Mouse (Mus musculus) liver, embryonic 15.5 days (tissue): ENCODE results near the gene Aamp. TPM values are rescaled to one million over a fixed set of nuclear protein-coding genes. Genes with fewer than 3 reads are reported as not detected.
A peak's percentile ranks its signal among the peaks of the same experiment; 100 is the strongest.

Experiments
- ATAC-seq: fragments of 200-750 bp; cut with Nextera tagmentation; 2 replicates; pipeline ENCODE4 v1.8.0; 2017; ENCODE audit warnings: moderate number of reproducible peaks, mild to moderate bottlenecking, moderate library complexity; ENCODE audit not compliant: insufficient read depth
- H3K27ac ChIP-seq: fragments of 300-500 bp; sonication (generic); replicated peaks from 2 replicates; pipeline ENCODE4 v1.5.1; 2015; ENCODE audit warnings: mild to moderate bottlenecking, inconsistent platforms
- H3K27me3 ChIP-seq: fragments of 300-500 bp; sonication (generic); 2 replicates; pipeline ENCODE4 v1.6.1; 2015; ENCODE audit warnings: mild to moderate bottlenecking, inconsistent platforms
- H3K36me3 ChIP-seq: fragments of 300-500 bp; sonication (generic); replicated peaks from 2 replicates; pipeline ENCODE4 v1.6.1; 2015; ENCODE audit warnings: moderate library complexity, mild to moderate bottlenecking, inconsistent platforms
- H3K4me1 ChIP-seq: fragments of 300-500 bp; sonication (generic); replicated peaks from 2 replicates; pipeline ENCODE4 v1.6.1; 2015; ENCODE audit warnings: inconsistent platforms
- H3K4me2 ChIP-seq: fragments of 300-500 bp; sonication (generic); 2 replicates; pipeline ENCODE4 v1.6.1; 2015; ENCODE audit warnings: moderate library complexity, mild to moderate bottlenecking, inconsistent platforms
- H3K4me3 ChIP-seq: fragments of 300-500 bp; sonication (generic); replicated peaks from 2 replicates; pipeline ENCODE4 v1.5.1; 2015; ENCODE audit warnings: mild to moderate bottlenecking, inconsistent platforms
- H3K9ac ChIP-seq: fragments of 300-500 bp; sonication (generic); 2 replicates; pipeline ENCODE4 v1.6.1; 2015; ENCODE audit warnings: moderate library complexity, mild to moderate bottlenecking, inconsistent platforms
- H3K9me3 ChIP-seq: fragments of 300-500 bp; sonication (generic); replicated peaks from 2 replicates; pipeline ENCODE4 v1.6.1; 2016; ENCODE audit warnings: inconsistent platforms
- WGBS: fragments of 180-500 bp; shearing (Covaris S2); methylation state at CpG from one replicate; pipeline ENCODE4 v1.1.7; 2015; ENCODE audit warnings: mixed read lengths; ENCODE audit not compliant: insufficient replicate concordance; 5-methylcytosine and 5-hydroxymethylcytosine counted together
- polyA plus RNA-seq: library from polyadenylated mRNA; unstranded; fragments of >200 nt; fragmentation: Nextera tagmentation; extraction: Ambion mirVana; gene quantifications from 2 replicates; pipeline ENCODE4 v1.2.1, GENCODE M21; 2015

Aamp gene
- polyA plus RNA-seq, 1 experiment from 2014 or later, result 93.1 TPM

DNA sequence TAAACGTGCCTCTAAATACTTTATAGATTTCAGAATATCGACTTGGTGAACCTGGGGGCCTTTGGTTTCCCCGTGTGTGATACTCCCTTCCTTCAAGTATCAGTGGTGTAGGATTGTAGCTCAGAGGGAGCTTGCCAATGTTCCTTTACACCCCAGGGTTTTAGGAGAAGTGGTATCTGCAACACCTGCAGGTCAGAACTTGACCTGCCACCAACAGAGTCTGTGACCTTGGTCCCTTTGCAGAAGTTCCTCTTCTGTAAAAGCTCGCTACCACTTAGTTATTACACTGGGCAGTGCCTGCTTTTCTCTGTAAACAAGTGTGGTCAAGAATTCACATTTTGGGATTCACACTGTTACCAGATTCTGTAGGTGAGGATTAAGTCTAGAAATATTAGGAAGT is 34.4 kb downstream of the Aamp start:
- Histone ChIP-seq H3K36me3 (peaks cover 76% of the 10 kb centered on the region), H3K4me1 (peaks cover 34% of the 10 kb centered on the region), H3K27ac (peak overlapping the region; percentile 82), H3K9me3 (no peaks in the 10 kb centered on the region), H3K9ac (no peak overlapping the region), H3K27me3 (no peaks in the 10 kb centered on the region), H3K4me3 (no peak overlapping the region), H3K4me2 (0 out of 2 replicates have a peak overlapping the region, but pooled peaks have one; percentile 13)
- ATAC-seq, result no peak
- WGBS, result 72% methylated on average over 4 of the region's 4 CpGs

DNA sequence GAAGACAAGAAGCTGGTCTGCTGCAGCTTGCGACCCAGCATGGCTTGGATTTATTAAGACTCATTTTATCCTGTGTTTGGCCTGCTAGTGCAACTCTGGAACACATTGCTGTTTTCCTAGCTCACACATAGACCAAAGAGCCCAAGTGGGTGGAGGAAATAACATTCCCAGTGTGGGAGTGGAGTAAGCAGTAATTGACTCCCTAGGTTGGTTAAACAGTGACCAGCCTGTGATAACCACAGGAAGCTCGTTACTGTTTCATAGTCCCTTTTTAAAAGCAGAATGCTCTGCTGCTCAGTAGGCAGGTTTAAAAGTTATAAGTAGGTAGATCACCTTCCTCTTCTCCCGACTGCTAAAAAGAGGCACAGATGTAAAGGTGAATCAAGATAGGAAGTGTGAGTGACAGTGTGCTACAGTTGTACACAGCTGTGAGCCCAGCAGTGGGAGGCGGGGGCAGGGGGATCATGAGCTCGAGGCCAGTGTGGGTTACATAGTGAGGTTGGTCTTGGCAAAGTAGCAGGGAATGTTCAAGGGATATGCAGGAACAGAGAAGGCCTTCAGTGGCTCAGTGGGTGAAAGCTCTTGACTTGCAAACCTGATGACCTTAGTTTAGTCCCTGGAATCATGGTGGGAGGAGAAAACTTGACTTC is 35.1 kb downstream of the Aamp start:
- peaks cover 72% of the 10 kb centered on the region for H3K36me3 ChIP-seq
- peak overlapping the region; percentile 27; the same call in 1 of the 2 replicates for H3K4me2 ChIP-seq

DNA sequence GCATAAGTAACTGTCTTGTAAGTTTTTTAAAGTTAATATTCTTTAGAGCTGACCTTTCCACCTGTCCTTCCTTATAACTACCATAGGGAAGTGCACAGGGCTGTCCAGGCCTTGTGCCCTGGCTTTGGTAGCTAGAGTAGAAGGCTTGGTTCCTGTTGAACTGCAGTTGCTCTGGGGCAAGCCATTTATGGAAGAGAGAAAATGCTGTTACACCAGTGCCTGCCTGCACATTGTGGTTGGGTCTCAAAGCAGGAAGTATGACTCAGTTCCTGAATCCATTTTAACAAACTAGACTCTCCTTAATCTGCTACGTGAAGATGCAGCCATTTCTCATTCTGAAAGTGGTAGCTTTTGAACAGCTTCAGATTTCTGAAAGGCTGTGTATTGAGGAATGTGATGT is 35.7 kb downstream of the Aamp start:
- Histone ChIP-seq H3K9me3 (no peaks in the 10 kb centered on the region), H3K36me3 (peaks cover 65% of the 10 kb centered on the region), H3K9ac (no peak overlapping the region), H3K27ac (peak overlapping the region; percentile 82), H3K4me1 (peaks cover 44% of the 10 kb centered on the region), H3K27me3 (no peaks in the 10 kb centered on the region), H3K4me3 (no peak overlapping the region), H3K4me2 (no peak overlapping the region)
- WGBS, result 20% methylated on average over 1 of the region's 1 CpGs
- ATAC-seq, result peak; percentile 68

More for the DNA sequence above, 35.1 kb downstream of the Aamp start:
- H3K27ac ChIP-seq, result peak overlapping the region; percentile 82
- H3K4me1 ChIP-seq, result peaks cover 38% of the 10 kb centered on the region
- 41% methylated on average over 5 of the region's 5 CpGs for whole genome bisulfite sequencing
- peak; percentile 70 for ATAC-seq
- no peaks in the 10 kb centered on the region for H3K27me3 ChIP-seq
- H3K4me3 ChIP-seq, result no peak overlapping the region
- H3K9me3 ChIP-seq, result no peaks in the 10 kb centered on the region
- no peak overlapping the region for H3K9ac ChIP-seq

DNA sequence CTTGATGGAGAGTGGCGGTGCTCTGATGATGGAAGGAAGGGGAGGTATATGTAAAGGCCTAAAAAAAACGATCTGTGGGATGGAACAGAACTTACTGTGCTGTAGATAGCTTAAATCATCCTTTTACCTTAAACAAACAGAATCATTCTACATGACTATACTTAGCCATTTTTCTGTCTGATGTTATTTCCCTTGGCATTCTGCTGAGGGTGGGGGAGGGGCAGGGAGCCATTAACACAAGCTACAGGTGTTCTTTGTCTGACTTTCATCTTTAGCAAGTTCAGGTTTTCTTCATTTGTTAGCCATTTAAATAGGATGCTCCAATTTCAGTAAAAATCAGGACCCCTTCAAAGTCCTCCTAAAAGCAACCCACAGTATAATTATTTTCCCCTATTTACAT is 39.0 kb downstream of the Aamp start:
- H3K27ac ChIP-seq, result no peak overlapping the region
- WGBS, result 58% methylated on average over 2 of the region's 2 CpGs
- H3K4me1 ChIP-seq, result peaks cover 63% of the 10 kb centered on the region
- peaks cover 38% of the 10 kb centered on the region for H3K36me3 ChIP-seq
- no peak for ATAC-seq
- H3K27me3 ChIP-seq, result no peaks in the 10 kb centered on the region
- no peak overlapping the region for H3K4me2 ChIP-seq
- no peak overlapping the region for H3K4me3 ChIP-seq
- no peaks in the 10 kb centered on the region for H3K9me3 ChIP-seq
- no peak overlapping the region for H3K9ac ChIP-seq

DNA sequence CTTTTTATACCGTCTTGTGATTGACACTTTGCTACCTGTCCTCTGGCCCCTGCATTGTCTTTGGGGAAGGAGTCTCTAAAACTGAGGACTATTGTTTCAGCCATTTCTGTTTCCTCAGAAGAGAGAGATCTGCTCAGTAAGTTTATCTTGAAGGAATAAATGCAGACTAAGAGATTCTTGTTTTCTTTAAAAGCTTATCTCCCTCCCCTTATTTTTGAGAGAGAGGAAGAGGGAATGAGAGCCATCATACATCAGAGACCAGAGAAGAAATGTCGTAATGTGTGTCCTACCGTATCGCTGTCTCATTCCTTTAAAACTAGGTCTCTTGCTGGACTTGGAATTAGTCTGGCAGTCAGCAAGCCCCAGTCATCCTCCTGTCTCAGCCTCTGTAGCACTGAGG is 43.7 kb downstream of the Aamp start:
- peak overlapping the region; percentile 13; the same call in 1 of the 2 replicates for H3K4me2 ChIP-seq
- ATAC-seq, result no peak
- 47% methylated on average over 4 of the region's 4 CpGs for WGBS
- H3K9ac ChIP-seq, result no peak overlapping the region
- no peaks in the 10 kb centered on the region for H3K27me3 ChIP-seq
- peaks cover 72% of the 10 kb centered on the region for H3K4me1 ChIP-seq
- H3K36me3 ChIP-seq, result peaks cover 5% of the 10 kb centered on the region
- no peak overlapping the region for H3K4me3 ChIP-seq
- H3K9me3 ChIP-seq, result no peaks in the 10 kb centered on the region
- peak overlapping the region; percentile 58; the same call in 1 of the 2 replicates for H3K27ac ChIP-seq

DNA sequence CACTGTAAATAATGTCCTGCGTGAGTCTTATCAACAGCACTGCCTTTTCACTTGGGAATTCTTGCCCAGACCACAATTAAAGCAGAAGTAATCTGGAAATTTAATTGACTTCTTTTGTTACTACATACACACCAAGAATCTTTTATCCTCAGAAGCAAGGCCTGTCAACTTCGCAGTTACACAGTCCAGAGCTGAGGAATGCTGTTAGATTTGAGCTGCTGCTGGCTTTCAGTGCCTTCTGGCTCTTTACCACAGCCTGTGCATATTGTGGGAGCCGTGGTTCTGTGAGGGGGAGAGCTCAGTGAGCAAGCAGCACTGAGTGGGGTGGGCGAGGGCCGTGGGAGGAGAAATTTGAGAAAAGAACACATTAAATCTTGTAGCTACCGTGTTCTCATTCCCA is 44.2 kb downstream of the Aamp start:
- H3K27ac ChIP-seq, result peak overlapping the region; percentile 58; the same call in 1 of the 2 replicates
- H3K36me3 ChIP-seq, result peaks cover 3% of the 10 kb centered on the region; the same call in 1 of the 2 replicates
- H3K27me3 ChIP-seq, result no peaks in the 10 kb centered on the region
- peaks cover 72% of the 10 kb centered on the region for H3K4me1 ChIP-seq
- H3K4me3 ChIP-seq, result no peak overlapping the region
- peak overlapping the region; percentile 85; the same call in 1 of the 2 replicates for H3K4me2 ChIP-seq
- no peaks in the 10 kb centered on the region for H3K9me3 ChIP-seq
- no peak for ATAC-seq
- no peak overlapping the region for H3K9ac ChIP-seq
- WGBS, result 53% methylated on average over 6 of the region's 6 CpGs

DNA sequence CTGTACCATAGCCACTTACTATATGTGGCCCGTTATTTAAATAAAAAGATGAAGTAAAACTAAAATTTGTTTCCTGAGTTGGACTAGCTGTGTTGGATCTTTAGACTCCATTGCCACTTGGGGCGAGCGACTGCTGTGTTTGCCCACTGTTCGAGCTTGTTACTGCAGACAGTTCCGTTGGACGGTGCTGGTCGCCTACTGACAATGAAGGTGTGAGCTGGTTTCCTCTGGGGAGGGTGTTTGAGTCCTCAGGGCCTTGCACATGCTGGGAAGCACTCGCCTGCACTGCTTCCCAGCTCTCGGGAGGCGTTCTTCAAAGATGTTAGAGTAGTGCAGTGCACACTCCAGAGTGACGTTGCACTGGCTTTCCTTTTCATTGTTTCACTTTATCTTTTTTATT is 44.9 kb downstream of the Aamp start:
- Histone ChIP-seq H3K9ac (peak overlapping the region; percentile 93), H3K27me3 (no peaks in the 10 kb centered on the region), H3K27ac (peak overlapping the region; percentile 96), H3K9me3 (no peaks in the 10 kb centered on the region), H3K36me3 (peaks cover 3% of the 10 kb centered on the region; the same call in 1 of the 2 replicates), H3K4me3 (peak overlapping the region; percentile 92), H3K4me2 (peak overlapping the region; percentile 85), H3K4me1 (peaks cover 69% of the 10 kb centered on the region)
- WGBS, result 18% methylated on average over 11 of the region's 11 CpGs
- no peak for ATAC-seq

DNA sequence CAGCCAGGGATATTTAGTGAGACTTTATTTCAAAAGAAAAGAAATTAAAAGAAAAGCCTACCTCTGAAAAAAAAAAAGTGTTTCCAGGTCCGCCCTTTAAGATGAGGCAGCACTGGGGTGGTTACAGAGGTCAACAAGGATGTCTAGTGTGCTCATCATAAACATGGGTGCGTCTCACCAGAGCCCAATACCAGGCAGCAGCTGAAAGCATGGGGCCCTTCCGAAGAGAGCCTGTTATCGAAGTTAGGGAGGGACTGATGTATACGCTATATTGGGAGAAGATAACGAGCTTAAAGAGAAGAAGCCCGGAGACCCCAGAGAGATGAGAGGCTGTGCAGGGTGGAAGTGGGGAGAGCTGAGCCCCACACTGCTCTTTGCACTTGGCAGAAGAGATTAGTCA is 45.4 kb downstream of the Aamp start:
- Histone ChIP-seq H3K36me3 (peaks cover 3% of the 10 kb centered on the region; the same call in 1 of the 2 replicates), H3K27ac (peak overlapping the region; percentile 96), H3K4me3 (peak overlapping the region; percentile 92), H3K4me1 (peaks cover 66% of the 10 kb centered on the region), H3K4me2 (peak overlapping the region; percentile 85), H3K9ac (peak overlapping the region; percentile 93), H3K27me3 (no peaks in the 10 kb centered on the region), H3K9me3 (no peaks in the 10 kb centered on the region)
- peak; percentile 47 for ATAC-seq
- 6% methylated on average over 7 of the region's 7 CpGs for WGBS

DNA sequence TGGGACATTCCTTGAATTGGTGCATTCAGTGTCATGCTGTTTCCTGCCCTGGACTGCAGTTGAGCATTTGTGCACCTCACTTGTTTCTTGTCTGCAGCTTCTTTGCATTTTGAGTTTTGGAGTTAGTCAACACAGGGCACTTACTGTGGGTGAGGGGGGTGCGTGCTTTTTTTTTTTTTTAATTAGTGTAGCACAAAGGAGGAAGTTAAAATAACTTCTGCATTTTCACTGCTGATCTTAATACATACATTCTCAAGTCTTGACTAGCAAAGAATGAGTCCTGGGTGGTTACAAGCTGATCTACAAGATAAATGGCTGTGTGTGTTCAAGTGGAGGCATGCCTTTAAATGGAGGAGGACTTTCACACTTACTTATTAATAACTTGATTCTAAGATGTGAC is 46.4 kb downstream of the Aamp start:
- no peak for ATAC-seq
- H3K27ac ChIP-seq, result peak overlapping the region; percentile 96
- 9% methylated on average over 1 of the region's 1 CpGs for WGBS
- peak overlapping the region; percentile 92 for H3K4me3 ChIP-seq
- H3K9me3 ChIP-seq, result no peaks in the 10 kb centered on the region
- H3K4me2 ChIP-seq, result peak overlapping the region; percentile 85
- H3K27me3 ChIP-seq, result no peaks in the 10 kb centered on the region
- H3K36me3 ChIP-seq, result peaks cover 2% of the 10 kb centered on the region; the same call in 1 of the 2 replicates
- peak overlapping the region; percentile 93 for H3K9ac ChIP-seq
- peaks cover 58% of the 10 kb centered on the region for H3K4me1 ChIP-seq

DNA sequence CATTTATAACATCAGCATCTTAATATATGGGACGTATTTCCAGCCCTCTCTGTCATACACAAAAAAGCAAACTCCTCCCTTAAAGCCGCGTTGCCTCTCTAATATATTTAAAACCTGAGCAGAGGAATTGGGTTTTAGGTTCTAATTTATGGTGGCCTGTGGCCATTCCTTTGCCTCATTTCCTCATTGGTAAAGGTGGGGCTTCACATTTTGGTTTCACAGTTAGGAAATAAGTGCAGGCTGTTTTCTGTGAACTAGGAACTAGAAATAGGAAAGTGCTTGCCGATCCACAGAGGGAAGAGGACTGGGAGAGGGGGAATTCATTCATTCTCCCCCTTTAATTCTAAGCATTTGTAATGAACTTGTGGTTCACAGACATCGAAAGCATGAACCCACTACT is 46.9 kb downstream of the Aamp start:
- Histone ChIP-seq H3K36me3 (no peaks in the 10 kb centered on the region; the same call in 1 of the 2 replicates), H3K9me3 (no peaks in the 10 kb centered on the region), H3K4me2 (peak overlapping the region; percentile 85), H3K4me1 (peaks cover 58% of the 10 kb centered on the region), H3K9ac (peak overlapping the region; percentile 93), H3K27ac (peak overlapping the region; percentile 96), H3K27me3 (no peaks in the 10 kb centered on the region), H3K4me3 (peak overlapping the region; percentile 92)
- 7% methylated on average over 5 of the region's 5 CpGs for WGBS
- no peak for ATAC-seq

DNA sequence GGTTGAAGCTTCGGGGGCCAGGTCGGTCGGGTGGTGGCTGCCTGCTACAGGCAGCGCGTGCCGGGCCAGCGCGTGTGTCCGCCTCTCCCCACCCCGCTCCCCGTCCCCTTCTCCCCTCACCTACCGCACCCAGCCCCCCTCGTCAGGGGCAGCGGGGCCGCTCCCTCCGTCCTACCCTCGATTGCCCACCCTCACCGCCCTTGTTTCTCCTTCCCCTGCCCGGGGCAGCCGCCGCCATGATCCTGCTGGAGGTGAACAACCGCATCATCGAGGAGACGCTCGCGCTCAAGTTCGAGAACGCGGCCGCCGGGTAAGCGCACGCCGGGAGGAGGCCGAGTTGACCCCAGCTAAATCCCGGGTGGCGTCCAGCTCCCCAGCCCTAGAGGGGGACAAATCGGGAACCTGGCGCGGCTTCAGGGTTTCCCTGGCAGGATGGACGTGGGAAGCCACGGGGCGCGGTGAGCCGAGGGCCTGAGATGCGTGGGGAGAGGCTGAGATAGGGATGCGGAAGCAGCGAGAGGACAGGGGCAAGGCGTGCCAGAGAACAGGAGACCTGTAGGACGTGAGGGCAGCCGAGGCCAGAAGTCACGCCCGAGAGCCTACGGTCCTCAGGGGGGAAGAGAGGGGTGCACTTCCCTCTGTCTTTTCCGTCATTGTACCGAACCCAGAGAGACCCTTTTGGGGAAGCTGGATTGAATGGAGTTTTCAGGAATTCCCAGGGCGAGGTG is 47.8 kb downstream of the Aamp start:
- H3K36me3 ChIP-seq, result no peaks in the 10 kb centered on the region
- under 1% methylated on average over 52 of the region's 57 CpGs for whole genome bisulfite sequencing
- peak overlapping the region; percentile 96 for H3K27ac ChIP-seq
- H3K9ac ChIP-seq, result peak overlapping the region; percentile 93
- peak overlapping the region; percentile 92 for H3K4me3 ChIP-seq
- peak; percentile 67 for ATAC-seq
- H3K4me2 ChIP-seq, result peak overlapping the region; percentile 85
- H3K27me3 ChIP-seq, result no peaks in the 10 kb centered on the region
- H3K9me3 ChIP-seq, result no peaks in the 10 kb centered on the region
- H3K4me1 ChIP-seq, result peaks cover 54% of the 10 kb centered on the region
